Mouse (Mus musculus) stomach, postnatal 0 days (tissue): ENCODE data around the gene Gemin5. TPM values are rescaled to one million over a fixed set of nuclear protein-coding genes. Genes with fewer than 3 reads are reported as not detected.

Experiments
- ATAC-seq: fragments of 200-750 bp; cut with Nextera tagmentation; 2 replicates; pipeline ENCODE4 v1.8.0; 2017; ENCODE audit not compliant: low FRiP score, low TSS enrichment
- DNase-seq: peaks from one replicate; pipeline ENCODE4 v3.0.0-alpha.2; 2016; ENCODE audit warnings: low spot score
- H3K27ac ChIP-seq: fragments of 300-500 bp; sonication (generic); replicated peaks from 2 replicates; pipeline ENCODE4 v1.5.1; 2014; ENCODE audit warnings: mild to moderate bottlenecking, control low read depth
- H3K27me3 ChIP-seq: fragments of 300-500 bp; sonication (generic); 2 replicates; pipeline ENCODE4 v1.6.1; 2014; ENCODE audit warnings: low read length; ENCODE audit not compliant: control insufficient read depth, insufficient read depth
- H3K36me3 ChIP-seq: fragments of 300-500 bp; sonication (generic); 2 replicates; pipeline ENCODE4 v1.6.1; 2014; ENCODE audit warnings: low read length, mixed read lengths; ENCODE audit not compliant: control insufficient read depth, insufficient read depth
- H3K4me1 ChIP-seq: fragments of 300-500 bp; sonication (generic); replicated peaks from 2 replicates; pipeline ENCODE4 v1.6.1; 2014; ENCODE audit warnings: antibody characterized with exemption; ENCODE audit not compliant: control insufficient read depth, insufficient read depth
- H3K4me2 ChIP-seq: fragments of 300-500 bp; sonication (generic); replicated peaks from 2 replicates; pipeline ENCODE4 v1.6.1; 2014; ENCODE audit warnings: low read depth, mild to moderate bottlenecking, control low read depth, moderate library complexity
- H3K4me3 ChIP-seq: fragments of 300-500 bp; sonication (generic); 2 replicates; pipeline ENCODE4 v1.5.1; 2014; ENCODE audit warnings: low read depth, low read length, control low read depth
- H3K9ac ChIP-seq: fragments of 300-500 bp; sonication (generic); 2 replicates; pipeline ENCODE4 v1.6.1; 2014; ENCODE audit warnings: mild to moderate bottlenecking, low read length, control low read depth, mixed read lengths
- H3K9me3 ChIP-seq: fragments of 300-500 bp; sonication (generic); 2 replicates; pipeline ENCODE4 v1.6.1; 2016; ENCODE audit warnings: low read length; ENCODE audit not compliant: control insufficient read depth
- CTCF ChIP-seq: IDR thresholded peaks from 2 replicates; pipeline ENCODE4 v1.5.1; 2016; ENCODE audit warnings: antibody characterized with exemption, low read depth, mild to moderate bottlenecking, moderate library complexity
- EP300 ChIP-seq: optimal IDR thresholded peaks from 2 replicates; pipeline ENCODE3; 2016; ENCODE audit warnings: antibody characterized with exemption
- WGBS: fragments of 180-500 bp; shearing (Covaris S2); extraction: QIAGEN DNeasy Blood & Tissue Kit; methylation state at CpG from one replicate; pipeline ENCODE4 v1.1.7; 2014; 5-methylcytosine and 5-hydroxymethylcytosine counted together
- polyA plus RNA-seq: library from polyadenylated mRNA; unstranded; fragments of >200 nt; fragmentation: Nextera tagmentation; extraction: Ambion mirVana; gene quantifications from 2 replicates; pipeline ENCODE4 v1.2.1, GENCODE M21; 2015

Gene Gemin5
- polyA plus RNA-seq, 1 experiment from 2014 or later = 4.4 TPM

DNA sequence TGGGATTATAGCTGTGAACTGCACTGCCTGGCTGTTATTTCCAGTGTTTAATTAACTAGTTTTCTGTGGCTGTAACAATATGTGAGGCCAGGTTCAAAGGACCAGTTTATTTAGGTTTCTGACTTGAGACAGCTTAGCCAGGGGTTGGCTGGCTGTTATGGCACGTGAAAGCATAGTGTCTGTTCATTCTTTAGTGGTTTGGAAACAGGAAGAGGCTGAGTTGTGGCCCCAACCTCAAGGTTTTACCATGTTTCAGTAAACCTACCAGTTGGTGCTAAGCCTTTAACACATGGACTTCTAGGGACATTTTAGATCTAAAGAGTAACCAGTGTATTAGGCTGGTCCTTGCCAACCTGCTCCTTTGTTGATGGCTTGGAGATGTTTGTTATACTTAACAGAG is 51.8 kb downstream of the Gemin5 start:
- Histone ChIP-seq H3K4me3 (no peak overlapping the region), H3K27me3 (no peaks in the 10 kb centered on the region), H3K9me3 (no peaks in the 10 kb centered on the region), H3K4me1 (no peaks in the 10 kb centered on the region), H3K9ac (no peak overlapping the region), H3K27ac (no peak overlapping the region), H3K4me2 (no peak overlapping the region), H3K36me3 (peaks cover 18% of the 10 kb centered on the region)
- TF ChIP-seq EP300 (no peak), CTCF (no peak)
- 87% methylated on average over 1 of the region's 1 CpGs for WGBS
- no peak for ATAC-seq
- no peak for DNase-seq

DNA sequence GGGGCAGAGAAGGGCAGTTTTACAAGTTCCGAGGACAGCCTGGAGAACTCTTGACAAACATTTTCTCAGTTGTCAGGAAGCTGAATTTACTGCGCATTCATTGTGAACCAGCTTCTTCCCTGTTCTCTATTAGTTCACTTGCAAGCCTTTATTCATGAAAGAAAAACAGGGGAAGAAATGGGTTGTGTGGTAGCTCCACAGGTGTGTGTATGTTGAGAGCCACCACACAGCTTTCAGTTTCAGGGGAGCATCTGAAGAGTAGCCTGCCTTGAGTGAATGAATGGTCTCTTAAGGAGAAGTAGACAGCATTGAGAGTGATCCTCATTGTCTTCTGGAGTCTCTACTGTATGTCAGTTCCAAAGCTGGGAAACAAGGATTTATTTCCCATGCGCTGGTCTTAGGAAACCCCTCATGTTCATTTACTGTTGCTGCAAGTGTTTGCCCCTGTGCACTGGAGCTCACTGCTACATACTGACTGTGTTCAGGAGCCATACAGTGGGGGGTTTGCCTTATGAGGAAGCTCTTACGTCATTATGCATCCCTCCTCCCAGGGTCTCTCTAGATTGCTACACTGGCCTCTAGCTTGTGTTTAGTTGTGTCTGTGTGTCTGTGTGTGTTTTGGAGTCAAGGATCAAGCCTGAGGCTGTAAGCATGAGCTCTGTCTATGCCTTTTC is 60.5 kb downstream of the Gemin5 start:
- H3K27ac ChIP-seq = no peak overlapping the region
- no peaks in the 10 kb centered on the region; the same call in 1 of the 2 replicates for H3K4me1 ChIP-seq
- H3K9ac ChIP-seq = no peak overlapping the region
- no peak for TF ChIP-seq EP300
- TF ChIP-seq CTCF = no peak
- DNase-seq = no peak
- 76% methylated on average over 4 of the region's 4 CpGs for WGBS
- H3K36me3 ChIP-seq = peaks cover 15% of the 10 kb centered on the region
- ATAC-seq = no peak
- H3K4me2 ChIP-seq = no peak overlapping the region
- H3K9me3 ChIP-seq = no peaks in the 10 kb centered on the region
- no peaks in the 10 kb centered on the region for H3K27me3 ChIP-seq
- no peak overlapping the region for H3K4me3 ChIP-seq

DNA sequence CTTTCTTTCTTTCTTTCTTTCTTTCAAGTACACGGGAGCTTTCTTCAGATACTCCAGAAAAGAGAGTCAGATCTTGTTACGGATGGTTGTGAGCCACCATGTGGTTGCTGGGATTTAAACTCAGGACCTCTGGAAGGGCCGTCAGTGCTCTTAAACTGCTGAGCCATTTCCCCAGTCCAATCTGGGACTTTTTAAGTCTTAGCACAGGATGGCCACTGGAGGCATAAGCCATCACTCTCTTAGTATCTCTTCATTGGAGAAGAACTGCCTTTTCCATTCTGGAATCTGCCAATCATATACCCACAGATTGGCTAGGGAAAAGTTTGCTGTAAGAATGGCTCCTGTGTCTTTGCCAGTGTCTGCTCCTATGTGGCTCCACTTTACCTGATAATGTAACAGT is 61.3 kb downstream of the Gemin5 start:
- 48% methylated on average over 3 of the region's 3 CpGs for WGBS
- Histone ChIP-seq H3K27ac (no peak overlapping the region), H3K4me3 (no peak overlapping the region), H3K9ac (no peak overlapping the region), H3K4me1 (no peaks in the 10 kb centered on the region; the same call in 1 of the 2 replicates), H3K27me3 (no peaks in the 10 kb centered on the region), H3K4me2 (no peak overlapping the region), H3K36me3 (peaks cover 15% of the 10 kb centered on the region), H3K9me3 (no peaks in the 10 kb centered on the region)
- ATAC-seq (no peak), DNase-seq (no peak)
- TF ChIP-seq CTCF (peak; percentile 41), EP300 (no peak)

DNA sequence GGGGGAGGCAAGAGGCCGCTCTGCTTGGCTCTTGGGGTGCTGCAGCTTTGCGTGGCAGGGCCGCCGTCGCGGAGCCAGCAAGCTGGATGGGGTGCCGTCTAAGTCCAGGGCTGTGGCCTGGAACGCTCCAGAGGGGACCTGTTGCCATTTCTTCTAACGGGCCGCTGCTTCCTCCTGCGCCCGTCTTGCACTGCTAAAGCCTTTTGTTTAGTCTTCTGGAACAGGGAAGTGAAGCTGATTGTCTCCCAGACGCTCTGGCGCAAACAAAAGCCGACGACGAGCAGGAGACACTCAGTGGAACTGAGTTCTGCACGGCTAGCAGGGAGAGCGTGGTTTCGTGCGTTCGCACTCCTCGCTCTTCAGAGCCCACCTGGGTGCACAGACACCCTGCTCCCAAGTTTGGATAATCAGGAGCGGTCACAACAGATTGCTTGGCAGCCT is 64.0 kb downstream of the Gemin5 start:
- Histone ChIP-seq H3K27me3 (no peaks in the 10 kb centered on the region), H3K9me3 (no peaks in the 10 kb centered on the region), H3K4me1 (no peaks in the 10 kb centered on the region; the same call in 1 of the 2 replicates), H3K27ac (peak overlapping the region; percentile 94), H3K4me3 (peak overlapping the region; percentile 77), H3K4me2 (peak overlapping the region; percentile 77), H3K9ac (peak overlapping the region; percentile 82), H3K36me3 (no peaks in the 10 kb centered on the region)
- DNase-seq (peak; percentile 57), ATAC-seq (peak; percentile 1; the same call in 1 of the 2 replicates)
- WGBS = 0% methylated on average over 24 of the region's 24 CpGs
- TF ChIP-seq CTCF = no peak
- no peak for TF ChIP-seq EP300

DNA sequence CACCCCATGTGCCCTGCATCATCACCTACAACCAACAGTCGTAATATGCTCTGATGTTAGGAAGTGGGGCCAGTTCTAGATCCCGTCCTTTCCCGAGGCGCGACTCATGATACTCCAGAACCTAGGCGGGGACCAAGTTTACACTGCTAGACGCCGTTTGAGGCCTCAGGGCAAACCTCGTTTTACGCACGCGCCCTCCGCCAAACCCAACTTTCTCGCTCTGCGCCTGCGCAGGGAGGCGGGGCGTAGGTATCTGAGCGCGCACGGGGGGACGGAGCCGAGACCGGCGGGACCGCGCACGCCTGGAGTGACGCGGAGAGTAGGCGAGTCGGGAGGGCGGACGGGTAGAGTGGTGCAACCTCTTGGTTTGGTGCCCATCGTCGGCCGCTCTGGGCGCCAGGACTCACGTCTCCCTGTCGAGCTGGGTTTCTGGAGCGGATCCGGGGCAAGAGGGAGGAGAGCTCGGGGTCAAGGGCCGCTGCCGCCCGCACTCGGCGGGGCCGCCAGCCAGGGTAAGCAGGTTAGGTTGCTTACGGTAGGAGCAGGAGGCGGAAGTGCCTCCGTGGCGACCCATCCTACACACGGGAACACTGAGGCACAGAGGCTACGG is 64.5 kb downstream of the Gemin5 start, which contains the start of gene Cnot8:
TSS of gene Cnot8 (plus strand) at position 457 of the 610 bp plus-strand sequence.
- Histone ChIP-seq H3K27ac (peak within 1 kb of the TSS; percentile 94), H3K9me3 (no peaks in the 10 kb centered on the region), H3K4me1 (no peaks in the 10 kb centered on the region; the same call in 1 of the 2 replicates), H3K27me3 (no peaks in the 10 kb centered on the region), H3K9ac (peak within 1 kb of the TSS; percentile 82), H3K4me3 (peak within 1 kb of the TSS; percentile 77), H3K4me2 (peak within 1 kb of the TSS; percentile 77), H3K36me3 (no peaks in the 10 kb centered on the region)
- TF ChIP-seq CTCF (no peak), EP300 (peak; percentile 22)
- under 1% methylated on average over 54 of the region's 55 CpGs for WGBS
- peak; percentile 98 for ATAC-seq
- peak; percentile 100 for DNase-seq

DNA sequence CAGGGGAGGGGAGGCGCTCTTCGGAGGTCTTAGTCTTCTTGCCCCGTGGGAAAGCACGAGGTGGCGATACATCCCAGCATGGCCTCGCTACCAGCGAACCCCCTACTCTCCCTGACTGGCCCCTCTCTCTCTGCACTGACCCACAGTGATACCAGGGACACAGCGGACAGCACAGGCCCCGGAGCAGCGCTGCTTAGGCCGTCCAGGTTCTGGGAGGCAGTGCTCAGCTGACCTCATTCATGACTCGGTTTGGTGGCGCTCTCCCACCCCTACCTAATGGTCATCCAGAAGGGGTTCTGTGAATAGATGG is 65.0 kb downstream of the Gemin5 start:
- no peaks in the 10 kb centered on the region; the same call in 1 of the 2 replicates for H3K4me1 ChIP-seq
- H3K4me3 ChIP-seq = peak overlapping the region; percentile 4; the same call in 1 of the 2 replicates
- ATAC-seq = no peak; the same call in 1 of the 2 replicates
- peak overlapping the region; percentile 33 for H3K4me2 ChIP-seq
- 55% methylated on average over 13 of the region's 13 CpGs for WGBS
- H3K36me3 ChIP-seq = no peaks in the 10 kb centered on the region
- no peaks in the 10 kb centered on the region for H3K9me3 ChIP-seq
- TF ChIP-seq EP300 (no peak), CTCF (no peak)
- no peak for DNase-seq
- H3K9ac ChIP-seq = peak overlapping the region; percentile 48
- H3K27me3 ChIP-seq = no peaks in the 10 kb centered on the region
- peak overlapping the region; percentile 66; the same call in 1 of the 2 replicates for H3K27ac ChIP-seq
